Mouse (Mus musculus): ENCODE data around the gene Trpm4.
"Not testable (repeated sequence)": the region's sequence is repeated elsewhere in the genome, so short reads cannot be mapped to it uniquely, and the experiment has no call there.

Trpm4 gene

DNA sequence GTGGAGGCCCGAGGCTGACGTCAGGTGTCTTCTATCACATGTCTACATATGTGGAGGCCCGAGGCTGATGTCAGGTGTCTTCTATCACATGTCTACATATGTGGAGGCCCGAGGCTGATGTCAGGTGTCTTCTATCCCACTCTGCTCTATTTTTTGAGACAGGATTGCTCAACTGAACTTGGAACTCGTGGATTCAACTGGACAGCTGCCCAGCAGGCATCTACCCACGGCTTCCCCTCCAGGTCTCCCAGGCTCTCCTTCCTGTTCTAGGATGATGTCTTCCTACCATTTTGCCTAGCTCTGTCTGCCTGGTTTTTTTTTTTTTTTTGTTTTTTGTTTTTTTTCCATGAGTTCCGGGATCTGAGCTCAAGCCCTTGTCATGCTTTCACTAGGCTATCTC lies 77.8 kb downstream of the Trpm4 start:
- DNase-seq (ENCODE audit: low read depth, low spot score): not testable (repeated sequence)

DNA sequence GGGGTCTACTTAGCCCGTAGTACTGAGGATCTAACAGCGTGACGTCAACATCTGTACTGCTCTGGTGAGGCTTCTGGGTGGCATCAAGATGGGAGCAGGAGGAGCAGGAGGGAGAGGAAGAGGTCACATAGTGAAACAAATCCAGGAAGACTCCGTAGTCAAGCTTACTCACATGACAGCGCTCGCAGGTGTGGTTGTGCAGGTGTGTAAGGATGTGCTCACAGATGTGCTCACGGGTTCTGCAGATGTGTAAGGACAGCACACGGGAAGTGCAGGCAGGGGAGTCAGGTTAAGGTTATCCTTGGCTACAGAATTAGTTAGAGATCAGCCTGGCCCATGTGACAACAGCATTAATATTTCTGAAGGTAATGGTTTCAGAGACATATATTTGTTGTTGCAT lies 79.8 kb downstream of the Trpm4 start:
- no peak for DNase-seq (ENCODE audit: low read depth, low spot score)
